Mouse (Mus musculus): ENCODE measurements at regions not wholly inside any gene's neighbourhood (a gene's known extent, or its start where the extent isn't known, plus 50 kb on each side); places are given as distances from the start of the nearest gene placed in this dataset.

DNA sequence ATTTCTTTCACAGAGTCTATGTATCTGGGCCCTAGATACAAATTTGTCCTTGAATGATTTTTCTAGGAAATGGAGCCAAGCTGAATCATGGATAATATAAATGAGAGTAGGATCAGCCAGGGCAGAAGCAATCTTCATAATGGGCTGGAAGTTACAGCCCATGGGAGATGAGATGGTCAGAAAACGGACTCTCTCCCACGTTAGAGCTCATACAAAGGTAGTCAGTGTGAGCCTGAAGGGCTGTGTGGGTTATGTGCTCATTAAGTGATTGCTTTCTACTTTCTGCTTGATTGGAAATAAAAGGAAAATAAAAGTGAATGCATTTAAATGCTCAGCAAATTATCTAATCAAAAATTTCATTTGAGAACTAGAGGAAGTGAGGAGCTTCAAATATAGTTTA is 2017.1 kb upstream of the Pcdh20 start:
- no peak for DNase-seq (ENCODE audit: low spot score)

DNA sequence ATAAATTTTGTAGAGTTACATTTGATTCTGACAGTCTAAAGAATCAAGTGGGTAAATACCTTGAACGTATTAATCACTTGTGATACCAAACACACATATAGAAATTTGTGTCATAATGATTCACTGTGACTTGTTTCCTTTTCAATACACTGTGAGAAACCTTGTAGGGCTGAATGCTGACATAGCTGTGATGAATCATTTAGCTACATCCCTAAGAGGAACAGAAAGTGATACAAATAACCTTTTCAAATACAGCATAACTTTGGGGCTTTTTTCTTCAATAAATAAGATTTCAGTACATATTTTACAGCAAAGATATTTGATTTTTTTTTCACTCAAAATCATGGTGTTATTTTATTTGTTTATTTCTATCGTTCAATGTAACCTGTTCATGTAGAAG is 1976.8 kb upstream of the Pcdh20 start:
- DNase-seq (ENCODE audit: low spot score): no peak

DNA sequence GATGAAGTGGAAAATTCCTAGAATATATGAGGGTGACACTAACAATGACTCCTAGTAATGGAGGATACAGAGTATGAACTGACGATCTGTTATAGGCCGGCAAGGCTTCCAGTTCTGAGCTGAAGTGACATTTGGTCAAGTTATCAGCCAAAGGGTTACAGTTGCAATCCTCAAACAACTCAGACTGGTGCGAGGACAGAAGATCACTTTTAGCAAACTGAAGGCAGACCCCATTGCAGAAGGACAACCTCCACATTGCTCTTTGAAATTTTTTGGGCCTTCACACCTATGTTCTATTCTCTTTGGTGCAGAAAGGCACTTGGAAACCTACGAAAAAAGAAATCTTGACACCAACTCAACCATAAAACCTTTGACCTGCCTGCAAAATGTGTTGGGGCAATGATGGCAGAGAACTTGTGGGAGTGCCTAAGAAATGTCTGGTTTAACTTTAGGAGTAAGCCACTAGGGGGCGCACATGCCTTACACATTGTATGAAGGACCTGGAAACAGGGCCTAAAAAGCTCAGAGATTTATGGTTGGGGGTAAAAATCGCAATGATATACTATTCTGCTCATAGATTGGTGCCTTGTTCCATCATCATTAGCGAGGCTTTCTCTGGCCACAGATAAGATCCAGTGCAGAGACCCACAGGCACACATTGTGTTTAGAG is 1961.8 kb upstream of the Pcdh20 start:
- DNase-seq (ENCODE audit: low spot score): no peak

DNA sequence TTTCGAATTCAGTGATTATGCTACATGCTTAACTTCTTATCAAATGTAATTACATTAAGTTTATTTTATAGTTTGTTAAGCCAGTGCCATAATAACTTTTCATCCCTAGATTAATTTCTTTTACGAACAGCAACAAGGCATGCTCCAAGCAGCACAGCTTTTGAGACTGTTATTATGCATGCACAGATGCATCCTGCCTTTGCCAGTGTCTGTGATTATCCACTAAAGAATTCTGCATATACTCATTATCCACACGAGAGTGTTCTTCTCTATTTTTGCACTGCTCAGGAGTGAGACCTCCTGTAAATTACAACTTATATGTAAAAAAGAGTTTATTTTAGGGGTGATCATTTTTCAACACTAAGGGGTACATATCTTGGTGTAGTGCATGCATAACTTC is 1941.5 kb upstream of the Pcdh20 start:
- DNase-seq (ENCODE audit: low spot score): no peak

DNA sequence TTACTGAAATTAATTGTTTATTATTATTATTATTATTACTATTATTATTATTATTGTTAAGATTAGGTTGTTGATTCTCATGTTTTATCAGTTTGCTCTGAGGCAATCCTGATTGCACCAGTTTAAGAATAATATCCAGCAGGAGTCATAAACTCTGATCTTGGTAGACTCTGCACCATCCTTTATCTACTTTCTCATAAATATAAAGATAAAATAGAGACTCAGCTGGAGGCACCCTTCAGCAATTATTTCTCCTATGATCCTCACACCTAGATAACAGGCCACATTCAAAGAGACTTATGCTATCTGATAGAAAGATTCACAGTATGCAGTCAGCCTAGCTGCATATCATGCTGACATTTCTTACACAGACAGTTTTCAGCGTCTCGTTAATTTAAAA is 1935.2 kb upstream of the Pcdh20 start:
- DNase-seq (ENCODE audit: low spot score): no peak

DNA sequence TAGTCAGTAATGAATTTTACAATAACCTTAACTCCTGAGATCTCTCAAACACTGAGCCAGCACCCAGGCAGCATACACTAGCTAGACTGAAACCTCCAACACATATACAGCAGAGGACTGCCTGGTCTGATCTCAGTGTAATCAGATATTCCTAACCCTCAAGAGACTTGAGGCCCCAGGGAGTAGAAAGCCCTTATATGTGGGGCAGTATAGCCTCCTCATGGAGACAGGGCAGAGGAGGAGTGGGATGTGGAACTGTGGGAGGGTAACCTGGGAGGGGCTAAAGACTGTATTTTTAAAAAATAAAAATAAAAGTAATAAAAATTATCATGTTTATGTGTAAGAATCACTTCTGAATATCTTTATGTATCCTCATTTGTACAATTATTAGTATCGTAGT is 1934.3 kb upstream of the Pcdh20 start:
- no peak for DNase-seq (ENCODE audit: low spot score)

DNA sequence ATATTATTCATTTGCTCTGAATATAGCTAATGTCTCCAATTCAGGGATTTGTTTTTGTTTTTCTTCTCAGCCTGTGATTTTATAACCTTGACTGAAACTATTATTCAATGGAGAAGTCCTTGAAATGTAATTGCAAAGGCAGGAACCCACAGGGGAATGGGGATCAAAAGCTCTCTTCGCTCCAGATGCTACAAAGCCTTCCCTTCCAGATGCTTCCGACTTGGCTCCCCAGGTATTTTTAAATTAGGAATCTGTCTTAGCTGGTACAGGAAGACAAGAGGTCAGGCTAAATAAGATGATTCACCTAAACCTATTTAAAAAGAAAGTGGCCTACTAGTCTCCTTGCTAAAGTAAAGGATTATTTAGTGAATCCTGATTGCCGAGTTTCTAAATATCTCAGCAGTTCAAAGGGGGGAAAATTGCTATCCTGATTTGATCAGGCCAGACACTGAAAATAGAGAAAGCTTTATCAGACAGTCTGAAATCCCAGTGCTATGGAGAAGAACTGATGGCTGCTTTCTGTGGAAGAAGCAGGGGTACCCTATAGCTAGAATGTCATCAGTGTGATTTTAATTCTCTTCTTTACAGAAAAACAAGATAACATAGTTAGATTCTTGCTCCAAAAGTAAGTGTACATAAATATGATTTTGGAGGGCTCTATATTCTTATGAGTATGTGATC is 1896.2 kb upstream of the Pcdh20 start:
- no peak for DNase-seq (ENCODE audit: low spot score)

DNA sequence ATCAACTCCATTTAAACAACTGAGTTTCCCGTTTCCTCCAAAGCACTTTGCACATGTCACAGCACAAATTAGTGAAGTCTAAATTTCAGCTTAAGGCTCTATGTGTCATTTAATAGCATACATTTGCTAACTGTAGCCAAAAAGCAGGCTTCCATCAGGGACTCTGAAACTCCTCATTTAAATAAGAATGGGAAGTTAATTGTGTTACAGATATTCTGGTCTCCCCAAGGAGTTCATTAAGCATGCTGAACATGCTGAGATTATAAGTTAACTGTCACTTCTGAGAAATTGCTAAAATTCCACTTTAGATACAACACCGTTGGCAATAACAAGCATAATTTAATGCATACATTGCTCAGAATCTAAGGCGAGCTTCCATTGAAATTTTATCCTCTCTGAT is 1863.3 kb upstream of the Pcdh20 start:
- DNase-seq (ENCODE audit: low spot score): no peak

DNA sequence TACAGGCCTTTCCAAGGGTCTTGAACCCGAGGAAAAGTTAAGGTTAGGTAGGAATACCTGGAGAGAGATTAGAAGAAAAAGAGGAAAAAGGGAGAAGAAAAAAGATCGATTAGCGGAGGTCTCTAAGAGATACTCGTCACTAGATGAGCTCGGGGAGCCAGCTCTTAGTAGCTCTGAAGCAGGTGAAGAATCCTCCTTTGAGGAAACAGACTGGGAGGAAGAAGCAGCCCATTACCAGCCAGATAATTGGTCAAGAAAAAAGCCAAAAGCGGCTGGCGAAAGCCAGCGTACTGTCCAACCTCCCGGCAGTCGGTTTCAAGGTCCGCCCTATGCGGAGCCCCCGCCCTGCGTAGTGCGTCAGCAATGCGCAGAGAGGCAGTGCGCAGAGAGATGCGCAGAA is 1824.3 kb upstream of the Pcdh20 start:
- DNase-seq (ENCODE audit: low spot score): peak; percentile 9

DNA sequence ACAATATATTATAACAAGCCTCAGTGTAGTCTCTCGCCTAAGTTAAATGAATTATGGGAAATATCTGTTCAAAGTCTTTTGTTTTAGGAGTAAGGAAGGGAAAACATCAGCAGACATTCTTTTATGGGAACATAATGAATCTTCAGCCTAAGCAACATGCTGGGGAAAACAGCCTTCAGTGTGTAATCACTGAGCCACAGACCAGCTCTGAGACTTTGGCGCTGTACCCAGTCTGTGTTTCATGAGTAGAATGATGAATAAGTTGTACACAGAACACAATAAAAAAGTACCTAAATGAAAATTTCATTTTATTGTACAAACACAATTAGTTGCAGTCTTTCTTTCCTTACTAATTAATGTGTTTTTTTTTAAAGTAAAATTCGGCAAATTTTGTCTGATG is 1774.8 kb upstream of the Pcdh20 start:
- no peak for DNase-seq (ENCODE audit: low spot score)

DNA sequence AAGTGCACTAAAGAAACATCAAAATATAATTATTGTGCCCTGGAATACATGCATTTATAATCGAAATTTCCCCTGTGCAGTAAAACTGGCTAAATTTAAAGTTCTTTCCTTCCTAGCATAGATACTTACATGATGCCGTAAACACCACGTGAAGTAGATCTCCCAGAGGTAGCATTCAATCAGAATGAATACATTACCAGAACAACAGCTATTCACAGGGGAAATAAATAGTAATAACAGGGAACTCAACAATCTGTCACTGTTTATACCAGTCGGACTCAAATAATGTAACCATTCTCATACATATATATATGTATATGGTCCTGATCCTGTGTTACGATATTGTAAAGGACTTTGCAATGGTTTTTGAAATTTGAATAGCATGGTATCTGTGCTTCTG is 1761.5 kb upstream of the Pcdh20 start:
- DNase-seq (ENCODE audit: low spot score): no peak

DNA sequence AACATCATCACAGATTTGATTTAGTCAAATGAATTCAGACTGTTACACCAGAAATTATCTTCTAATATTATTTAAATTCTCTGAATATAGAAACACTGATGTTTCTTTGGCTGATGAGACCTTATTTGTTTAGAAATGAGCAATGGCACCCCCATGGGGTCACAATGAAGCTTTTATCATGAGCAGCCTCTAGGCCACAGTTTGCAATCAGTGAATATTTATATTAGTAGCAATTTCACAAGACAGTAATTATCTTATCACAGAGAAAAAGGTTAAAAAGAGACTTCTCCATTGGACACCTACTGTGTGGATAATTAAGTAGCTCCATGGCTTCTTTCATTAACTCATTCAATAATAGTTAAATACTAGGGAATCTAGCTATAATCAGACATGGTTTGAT is 1729.1 kb upstream of the Pcdh20 start:
- DNase-seq (ENCODE audit: low spot score): no peak

DNA sequence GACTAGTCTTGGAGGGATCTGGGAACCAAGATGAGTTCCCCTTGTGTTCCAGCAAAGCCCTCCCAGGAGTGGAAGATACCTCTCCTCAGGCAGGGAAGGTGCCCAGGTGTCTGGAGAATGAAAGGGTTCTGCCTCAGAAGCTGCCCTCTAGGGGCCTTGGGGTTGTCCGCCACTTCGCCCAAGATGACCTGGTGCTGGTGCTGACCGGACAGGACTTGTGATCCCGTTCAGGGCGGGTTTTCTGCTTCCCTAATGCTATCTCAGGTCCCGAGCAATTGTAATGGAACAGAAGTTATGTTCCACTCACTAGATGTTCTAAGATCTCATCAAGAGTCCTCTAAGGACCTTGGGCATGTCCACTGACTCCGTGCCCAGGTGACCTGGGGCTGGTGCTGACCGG is 1726.6 kb upstream of the Pcdh20 start:
- no peak for DNase-seq (ENCODE audit: low spot score)

DNA sequence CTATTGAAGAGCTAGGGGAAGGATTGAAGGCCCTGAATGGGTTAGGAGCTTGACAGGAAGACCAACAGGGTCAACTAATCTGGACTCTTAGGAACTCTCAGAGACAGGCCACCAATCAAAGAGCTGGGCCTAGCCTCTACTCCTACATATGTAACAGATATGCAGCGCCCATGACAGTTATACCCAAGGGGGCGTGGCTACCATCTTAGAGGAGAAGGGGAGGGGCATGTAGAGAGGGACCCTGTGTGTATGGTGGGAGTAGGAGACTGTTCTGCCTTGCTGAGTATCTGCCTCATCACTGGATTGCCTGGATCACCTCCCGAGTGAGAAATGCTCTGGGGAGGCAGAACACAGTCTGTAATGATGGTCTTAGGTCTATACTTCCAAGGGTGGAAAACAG is 1701.5 kb upstream of the Pcdh20 start:
- no peak for DNase-seq (ENCODE audit: low spot score)

Measured in heart, adult 8-10 months (tissue).